Mouse (Mus musculus): ENCODE measurements around the gene Wipf1.

Gene Wipf1

DNA sequence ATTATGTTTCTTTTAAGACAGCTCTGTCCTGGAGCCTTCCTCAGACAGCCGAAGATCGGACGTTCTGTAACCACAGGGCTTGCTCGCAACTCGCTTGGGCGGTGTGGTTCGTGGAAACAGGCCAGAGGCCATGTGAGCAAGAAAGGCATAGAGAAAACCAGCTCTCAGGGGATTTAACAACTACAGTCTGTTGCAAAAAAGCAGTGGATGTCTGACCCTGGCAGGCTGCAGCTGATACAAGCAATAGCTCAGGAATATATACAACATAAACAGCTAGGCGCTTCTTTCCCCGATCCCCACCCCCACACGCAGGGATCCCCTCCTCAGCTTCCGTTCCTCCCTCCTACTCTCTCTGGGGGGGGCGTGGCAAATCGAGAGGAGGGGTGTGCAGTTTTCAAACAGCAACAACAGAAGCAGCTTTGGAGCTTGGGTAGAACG is 97.6 kb downstream of the Wipf1 start:
- no peak for DNase-seq (ENCODE audit: low spot score in 2 of 2)

DNA sequence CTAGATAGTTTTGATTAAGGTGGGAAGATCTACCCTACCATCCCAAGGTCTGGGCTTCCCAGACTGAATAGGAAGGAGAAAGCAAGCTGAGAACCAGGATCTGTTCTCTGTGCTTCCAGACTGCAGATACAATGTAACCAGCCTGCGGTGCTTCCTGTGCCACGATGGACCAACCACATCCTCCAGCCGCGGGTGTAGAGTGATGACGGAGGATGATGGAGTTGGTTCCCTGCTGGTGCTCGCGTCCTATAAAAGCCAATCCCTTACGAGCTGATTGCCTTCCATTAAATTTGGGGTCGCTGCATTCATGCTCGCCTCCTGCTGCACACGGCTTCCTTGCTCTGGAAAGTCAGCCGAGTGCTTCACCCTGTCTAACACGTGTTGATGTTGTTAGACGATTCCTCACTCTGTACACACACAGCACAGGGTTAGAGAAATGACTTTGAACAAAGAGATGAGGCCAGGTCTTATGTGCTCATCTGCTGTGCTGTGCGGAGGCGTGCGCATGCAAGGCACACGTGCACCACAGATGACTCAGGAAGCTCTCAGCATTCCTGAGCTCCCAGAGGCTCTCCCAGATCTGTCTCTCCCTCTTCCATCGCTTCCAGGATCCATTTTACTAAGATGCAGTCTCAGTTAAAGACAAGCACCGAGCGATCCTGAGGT is 100.6 kb downstream of the Wipf1 start:
- no peak for DNase-seq (ENCODE audit: low spot score in 2 of 2)

GRCm38 (mm10) chr2:73427293-73427692 is 102.2 kb downstream of the Wipf1 start:
- peak in 1 of 2 experiments; percentile 55 for DNase-seq (ENCODE audit: low spot score in 2 of 2)

GRCm38 (mm10) chr2:73425822-73426221 is 103.7 kb downstream of the Wipf1 start:
- DNase-seq (ENCODE audit: low spot score in 2 of 2): no peak

DNA sequence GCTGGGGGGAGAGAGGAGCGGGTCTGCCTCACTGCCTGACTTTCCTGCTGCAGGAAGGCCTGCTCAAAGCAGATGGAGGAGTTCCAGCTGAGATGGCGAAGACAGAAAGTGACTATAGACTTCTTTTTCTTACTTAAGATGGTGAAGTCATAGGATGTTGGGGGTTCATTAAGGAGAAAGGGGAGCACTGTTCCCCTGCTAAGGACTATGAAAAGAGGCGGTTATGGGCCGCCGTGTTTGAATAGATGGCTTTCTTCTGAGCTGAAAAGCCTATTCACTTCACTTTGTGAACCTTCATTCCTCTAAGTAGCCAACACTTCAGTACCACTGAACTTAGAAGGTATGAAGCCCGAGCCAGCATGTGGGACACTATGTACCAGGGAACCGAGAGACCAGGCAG is 109.8 kb downstream of the Wipf1 start:
- no peak for DNase-seq (ENCODE audit: low spot score in 2 of 2)

- no peak for DNase-seq (ENCODE audit: low spot score in 2 of 2)
Measured at GRCm38 (mm10) chr2:73419285-73419684, 110.2 kb downstream of the Wipf1 start.

- DNase-seq (ENCODE audit: low spot score in 2 of 2): no peak
Measured at GRCm38 (mm10) chr2:73415892-73416291, 113.6 kb downstream of the Wipf1 start.

DNA sequence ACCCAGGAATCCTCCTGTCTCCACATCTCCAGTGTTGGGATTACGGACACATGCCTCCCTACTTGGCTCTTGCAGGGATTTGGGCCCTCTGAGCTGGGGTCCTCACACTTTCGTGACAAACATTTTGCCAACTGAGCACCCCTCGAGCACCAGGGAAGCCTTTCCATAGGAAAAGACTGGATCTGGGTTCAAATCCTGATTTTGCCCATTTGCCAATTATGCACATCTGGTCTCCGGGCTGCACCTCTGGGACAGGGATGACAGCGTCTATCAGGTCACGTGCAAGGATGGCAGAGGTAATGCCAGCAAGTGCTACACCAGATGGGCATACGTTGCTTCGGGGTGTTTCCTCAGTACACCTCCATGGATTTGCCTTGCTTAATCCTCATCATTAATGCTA is 119.5 kb downstream of the Wipf1 start:
- no peak for DNase-seq (ENCODE audit: low spot score in 2 of 2)

DNA sequence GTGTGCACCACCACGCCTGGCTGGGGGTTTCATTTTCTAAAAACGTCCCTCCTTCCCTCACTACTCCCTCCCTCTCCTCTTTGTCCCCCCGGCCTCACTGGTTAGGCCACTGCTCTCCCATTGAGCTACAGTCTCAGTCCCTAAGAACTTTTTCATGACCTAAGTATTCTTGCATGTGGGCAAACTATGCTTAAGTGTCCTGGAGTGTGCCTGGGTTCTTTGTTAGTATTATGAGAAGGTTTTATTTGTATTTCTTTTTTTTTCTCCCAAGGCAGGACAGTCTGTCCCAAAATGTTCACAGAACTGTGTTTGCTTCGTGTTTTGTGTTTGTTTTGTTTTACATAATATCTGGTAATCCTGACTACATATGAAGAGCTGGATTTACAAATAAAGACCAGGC is 121.9 kb downstream of the Wipf1 start:
- DNase-seq (ENCODE audit: low spot score in 2 of 2): no peak

DNA sequence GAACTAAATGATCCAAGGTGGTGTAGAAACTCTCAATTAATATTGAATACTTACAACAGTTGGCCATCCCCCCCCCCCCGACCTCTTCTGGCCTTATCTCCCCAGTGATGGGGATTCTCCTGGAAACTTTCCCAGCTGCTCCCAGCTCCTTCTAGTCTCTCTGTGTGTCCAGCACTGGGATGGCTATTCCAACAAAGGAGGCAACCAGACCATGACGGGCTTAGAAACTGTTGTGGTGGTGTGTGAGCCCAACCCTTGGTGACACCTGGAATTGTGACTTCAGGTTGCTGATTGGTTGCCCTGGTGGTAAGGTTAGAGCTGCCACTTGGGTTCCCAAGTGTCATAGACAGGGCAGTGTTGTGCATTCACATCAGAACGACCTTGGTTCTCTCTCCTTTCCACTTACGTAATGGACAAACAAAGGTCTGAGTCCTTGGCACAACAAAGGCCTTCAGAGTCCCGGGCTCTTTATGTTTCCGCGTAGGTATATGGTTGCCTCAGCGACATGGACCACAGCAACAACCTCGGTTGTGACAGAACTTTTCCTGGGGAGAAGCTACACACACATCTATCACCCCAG is 123.1 kb downstream of the Wipf1 start:
- no peak for DNase-seq (ENCODE audit: low spot score in 2 of 2)

DNA sequence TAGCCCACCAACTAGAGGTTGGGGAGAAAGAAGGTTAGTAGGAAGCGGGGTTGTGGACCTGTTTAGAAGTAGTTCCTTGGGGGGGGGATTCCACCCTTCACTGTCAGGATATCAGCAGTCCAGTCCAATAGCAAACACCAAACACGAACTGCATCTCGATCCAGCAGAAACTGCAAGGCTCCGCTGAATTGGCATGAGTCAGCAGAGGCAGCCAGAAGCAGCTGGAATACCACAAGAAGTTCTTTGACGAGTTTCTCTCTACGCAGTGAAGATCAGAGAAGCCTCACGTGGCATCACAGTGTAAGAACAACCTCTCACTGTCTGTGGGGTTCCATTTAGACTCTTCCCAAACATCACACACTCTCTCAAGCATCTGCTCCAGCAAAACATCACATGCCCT is 124.6 kb downstream of the Wipf1 start:
- no peak for DNase-seq (ENCODE audit: low spot score in 2 of 2)

DNA sequence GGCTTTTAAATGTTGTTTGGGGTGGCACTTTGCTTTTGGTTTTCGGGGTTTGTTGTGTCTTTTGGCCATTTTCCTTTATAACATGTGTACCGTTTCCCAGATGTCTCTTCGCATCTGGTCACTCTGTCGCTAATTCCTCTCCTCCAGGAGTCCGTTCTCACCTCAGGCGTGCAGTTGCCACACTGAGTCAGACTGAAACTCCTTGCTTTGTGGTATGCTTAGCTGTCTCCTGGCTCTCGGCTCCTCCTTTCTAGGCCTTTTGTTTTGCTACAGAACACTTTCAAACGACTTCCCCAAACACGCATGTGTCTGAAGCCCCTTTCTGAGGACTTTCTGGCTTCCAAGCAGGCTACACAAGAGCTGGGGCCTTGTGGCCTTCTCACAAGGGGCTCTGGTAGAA is 125.1 kb downstream of the Wipf1 start:
- DNase-seq (ENCODE audit: low spot score in 2 of 2): no peak

DNA sequence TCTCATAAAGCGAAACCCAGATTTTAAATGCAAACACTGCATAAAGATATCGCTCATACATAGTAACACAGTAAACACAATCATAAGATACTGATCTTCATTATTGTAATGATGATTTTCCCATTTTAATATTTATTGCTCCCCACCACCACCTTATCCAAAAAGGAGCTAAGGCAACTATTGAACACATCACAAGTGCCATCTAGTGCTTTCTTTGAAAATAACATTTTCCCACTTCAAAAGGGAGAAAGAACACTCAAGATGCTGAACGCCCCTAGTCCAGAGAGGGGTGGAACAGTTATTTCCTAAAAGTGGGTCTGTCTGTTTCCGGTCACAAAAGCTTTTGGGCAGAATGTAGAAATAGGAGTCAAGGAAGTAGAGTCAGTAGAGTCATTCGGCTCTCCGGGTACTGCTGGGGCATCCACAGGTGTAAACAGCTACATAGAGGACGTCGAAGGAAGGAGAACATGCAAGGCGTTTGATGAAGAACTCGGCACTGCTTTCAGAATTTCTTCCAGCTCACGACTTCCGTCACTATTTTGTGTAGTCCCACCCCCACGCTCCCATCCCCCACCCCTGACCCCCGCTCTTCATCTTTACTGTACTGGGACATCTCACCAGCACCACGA is 126.0 kb downstream of the Wipf1 start:
- no peak for DNase-seq (ENCODE audit: low spot score in 2 of 2)

DNA sequence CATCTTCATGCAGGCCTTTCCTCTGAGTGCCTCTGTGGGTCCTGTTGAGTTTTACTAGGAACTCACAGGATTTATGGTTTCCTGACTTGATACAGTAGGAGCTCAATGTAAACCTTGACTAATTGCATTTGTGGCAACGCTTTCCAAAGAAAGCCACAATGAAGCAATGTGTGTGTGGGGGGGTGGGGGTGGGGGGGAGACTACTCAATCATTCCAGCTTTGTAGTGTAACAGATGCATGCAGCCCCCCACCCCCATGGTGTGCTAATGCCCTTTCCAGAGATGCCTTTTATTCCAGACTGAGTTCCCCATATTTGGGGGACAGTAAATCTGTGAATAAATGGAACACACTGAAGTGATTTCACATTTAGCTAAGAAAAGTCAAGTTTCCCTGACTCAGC is 127.8 kb downstream of the Wipf1 start:
- no peak for DNase-seq (ENCODE audit: low spot score in 2 of 2)

- no peak for DNase-seq (ENCODE audit: low spot score in 2 of 2)
Measured at GRCm38 (mm10) chr2:73397476-73397875, 132.1 kb downstream of the Wipf1 start.

DNA sequence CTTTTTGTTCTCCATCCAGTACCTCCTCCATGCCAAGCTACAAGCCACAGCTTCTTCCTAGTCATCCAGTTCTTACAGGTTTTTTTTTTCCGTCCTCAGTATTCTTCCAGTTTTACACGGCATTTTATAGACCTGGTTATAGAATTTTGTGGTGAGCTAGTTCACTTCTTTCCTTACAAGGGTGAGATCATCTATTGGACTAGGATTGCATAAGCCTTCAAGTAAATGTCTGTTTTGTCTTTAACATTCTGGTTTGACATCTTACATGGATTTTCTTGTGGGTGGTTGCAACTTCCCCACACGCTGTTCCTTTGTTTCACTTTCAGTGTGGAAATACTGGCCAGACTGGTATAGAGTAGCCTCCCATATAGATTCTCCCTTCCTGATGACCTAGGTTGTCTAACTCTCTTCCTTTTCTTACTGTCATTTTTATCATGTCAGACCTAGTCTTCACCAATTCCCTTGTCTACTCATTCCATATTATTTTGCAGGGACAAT is 132.7 kb downstream of the Wipf1 start:
- DNase-seq (ENCODE audit: low spot score in 2 of 2): no peak

- DNase-seq (ENCODE audit: low spot score in 2 of 2): no peak
Measured at GRCm38 (mm10) chr2:73395516-73395915, 134.0 kb downstream of the Wipf1 start.

GRCm38 (mm10) chr2:73394476-73394875 is 135.1 kb downstream of the Wipf1 start:
- DNase-seq (ENCODE audit: low spot score in 2 of 2): no peak

DNA sequence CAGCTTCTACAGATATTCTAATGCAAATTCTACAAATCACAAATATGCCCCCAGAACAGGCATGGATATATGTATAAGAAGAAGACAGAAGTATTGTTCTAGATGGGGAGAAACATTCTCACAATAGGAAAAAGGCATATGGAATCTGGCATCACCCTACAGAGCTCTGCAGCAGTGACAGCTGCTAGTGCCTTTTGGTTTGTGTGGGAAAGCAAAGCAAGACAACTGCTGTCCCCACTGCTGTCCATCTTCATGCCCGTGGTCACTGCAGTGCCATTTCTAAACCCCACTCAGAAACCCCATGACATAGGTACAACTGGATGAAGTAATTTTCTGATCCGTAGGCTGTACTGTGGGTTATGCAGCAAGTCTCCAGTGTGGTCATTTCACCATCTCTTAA is 136.8 kb downstream of the Wipf1 start:
- no peak for DNase-seq (ENCODE audit: low spot score in 2 of 2)

DNA sequence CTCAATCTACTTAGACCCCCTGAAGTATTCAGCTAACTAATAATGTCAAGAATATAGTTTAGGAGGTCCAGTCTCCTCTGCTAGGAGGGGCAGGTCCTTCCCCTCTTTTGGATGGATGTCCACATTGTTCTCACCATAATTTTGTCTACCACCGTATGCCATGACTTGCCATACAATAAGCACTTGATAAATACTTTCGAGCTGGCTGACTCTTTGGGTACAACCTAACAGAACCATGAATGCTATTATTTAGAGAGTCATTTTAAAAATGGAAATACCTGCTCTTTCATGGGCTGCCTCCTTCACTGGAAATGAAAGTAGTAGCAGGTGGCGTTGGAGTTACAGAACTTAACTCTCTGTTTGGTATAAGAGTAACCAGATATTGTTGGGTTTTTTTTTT is 139.6 kb downstream of the Wipf1 start:
- no peak for DNase-seq (ENCODE audit: low spot score in 2 of 2)

- no peak for DNase-seq (ENCODE audit: low spot score in 2 of 2)
Measured at GRCm38 (mm10) chr2:73387806-73388205, 141.7 kb downstream of the Wipf1 start.

DNA sequence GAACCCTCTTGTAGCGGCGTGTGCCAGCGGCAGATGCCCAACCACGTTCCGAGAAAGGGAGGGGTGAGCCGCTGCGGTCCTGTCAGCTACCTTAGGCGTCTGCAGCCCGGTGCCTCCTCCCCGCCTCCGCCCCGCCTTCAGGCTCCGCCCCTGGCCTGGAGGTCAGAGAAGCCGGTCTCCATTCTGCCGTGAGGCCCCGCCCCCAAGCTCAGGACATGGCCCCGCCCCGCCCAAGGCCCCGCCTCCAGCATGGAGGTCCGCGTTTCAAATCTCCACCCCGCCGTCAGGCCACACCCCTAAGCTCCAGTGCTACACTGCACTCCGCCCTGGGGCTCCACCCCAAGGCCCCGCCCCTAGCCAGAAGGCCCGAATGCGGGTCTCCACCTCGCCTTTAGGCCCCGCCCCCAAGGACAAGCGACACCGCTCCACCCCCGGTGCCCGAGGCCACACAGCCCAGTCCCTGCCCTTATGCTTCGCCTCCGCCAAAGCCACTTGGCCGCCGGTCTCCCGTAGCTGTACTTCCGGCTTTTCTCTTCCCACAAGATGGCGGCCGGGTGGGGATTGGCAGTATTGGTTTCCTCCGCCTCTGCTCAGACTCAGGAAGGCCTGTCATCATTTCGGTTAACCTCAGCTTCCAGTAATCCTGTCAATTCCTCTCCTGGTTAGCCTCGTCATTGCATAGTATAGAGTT is 143.0 kb downstream of the Wipf1 start, which contains the start of gene Gpr155:
TSS of gene Gpr155 (minus strand) at position 217 of the 691 bp plus-strand sequence.
- DNase-seq (ENCODE audit: low spot score in 2 of 2): peak; percentile 97 to 99

Data from thymus, postnatal 10 days (tissue).